Mouse (Mus musculus) inflammation-experienced regulatory T-cells (primary cell): Measurements from ENCODE around the gene Gm9117. TPM values are rescaled to one million over a fixed set of nuclear protein-coding genes. Genes with fewer than 3 reads are reported as not detected.

ENCODE experiments used
- polyA plus RNA-seq, 2 experiments: library from polyadenylated mRNA; unstranded; fragments of 100-300 nt; shearing (Covaris generic); gene quantifications; one replicate each; pipeline ENCODE4 v1.2.1; 2017

Gm9117 gene
- polyA plus RNA-seq, result not detected

GRCm38 (mm10) chr3:93943443-93943842 is at the start of gene Gm9117:
Gene Gm9117, minus strand, starts transcription at chr3:93943543.

GRCm38 (mm10) chr3:93961214-93961613 is 17.9 kb upstream of the Gm9117 start, which contains the start of gene Tdpoz5:
Gene Tdpoz5, minus strand, starts transcription at chr3:93961314.

Other genes with a start within 250 kb of the Gm9117 start
- gene Gm5773, start 170.5 kb downstream of the Gm9117 start, polyA plus RNA-seq, result under 1 TPM in 1 of 2 experiments, not detected in 1; 0.75 TPM
- gene Tdpoz4, start 147.1 kb downstream of the Gm9117 start, polyA plus RNA-seq, result under 1 TPM in 1 of 2 experiments, not detected in 1; 0.33 TPM
- not detected for gene Tdpoz3, start 117.5 kb downstream of the Gm9117 start, polyA plus RNA-seq
- gene Tdpoz5, start 17.8 kb upstream of the Gm9117 start, polyA plus RNA-seq, result under 1 TPM in 1 of 2 experiments, not detected in 1; 0.50 TPM
- under 1 TPM in 1 of 2 experiments, not detected in 1; 0.39 TPM for gene Gm9125, start 111.3 kb upstream of the Gm9117 start, polyA plus RNA-seq
- gene Gm10697, start 129.1 kb upstream of the Gm9117 start, polyA plus RNA-seq, result under 1 TPM in 1 of 2 experiments, not detected in 1; 0.50 TPM
- gene Gm10696, start 234.7 kb upstream of the Gm9117 start, polyA plus RNA-seq, result under 1 TPM in 1 of 2 experiments, not detected in 1; 0.75 TPM